Mouse (Mus musculus) E14TG2a.4 (cell line): ENCODE measurements around the gene Clpx.

Source experiments
- H3K27me3 ChIP-seq: 2 replicates; pipeline ENCODE4 v1.6.1; 2014; ENCODE audit warnings: low read length, control low read depth; ENCODE audit not compliant: insufficient read depth
- H3K36me3 ChIP-seq: 2 replicates; pipeline ENCODE4 v1.6.1; 2014; ENCODE audit warnings: low read length, control low read depth; ENCODE audit not compliant: insufficient read depth
- H3K4me1 ChIP-seq: replicated peaks from 2 replicates; pipeline ENCODE4 v1.6.1; 2014; ENCODE audit warnings: low read depth, low read length, control low read depth
- H3K4me3 ChIP-seq: replicated peaks from 2 replicates; pipeline ENCODE4 v1.5.1; 2014; ENCODE audit warnings: mild to moderate bottlenecking, low read length
- H3K9me3 ChIP-seq: 2 replicates; pipeline ENCODE4 v1.6.1; 2014; ENCODE audit warnings: low read length, control low read depth
- CTCF ChIP-seq: conservative IDR thresholded peaks from 2 replicates; pipeline ENCODE4 v1.5.1; 2014; ENCODE audit warnings: low read length
- NANOG ChIP-seq: IDR thresholded peaks from 2 replicates; pipeline ENCODE4 v1.6.1; 2014; ENCODE audit warnings: borderline replicate concordance, low read length, mixed read lengths
- POU5F1 ChIP-seq: IDR thresholded peaks from 2 replicates; pipeline ENCODE4 v1.6.1; 2014; ENCODE audit warnings: low read length, borderline replicate concordance

Clpx gene

GRCm38 (mm10) chr9:65298761-65299160, 4.7 kb downstream of the Clpx start:
- peaks cover 49% of the 10 kb centered on the region for H3K36me3 ChIP-seq
- no peaks in the 10 kb centered on the region for H3K9me3 ChIP-seq
- TF ChIP-seq CTCF (no peak), POU5F1 (no peak), NANOG (no peak)
- H3K4me1 ChIP-seq, result peaks cover 6% of the 10 kb centered on the region
- no peak overlapping the region for H3K4me3 ChIP-seq
- no peaks in the 10 kb centered on the region for H3K27me3 ChIP-seq

- Histone ChIP-seq H3K4me1 (peaks cover 6% of the 10 kb centered on the region), H3K36me3 (peaks cover 49% of the 10 kb centered on the region)
- no peak for TF ChIP-seq CTCF
- TF ChIP-seq POU5F1, result no peak
- no peak for TF ChIP-seq NANOG
These were observed 5.6 kb downstream of the Clpx start for GRCm38 (mm10) chr9:65299650-65300049.

DNA sequence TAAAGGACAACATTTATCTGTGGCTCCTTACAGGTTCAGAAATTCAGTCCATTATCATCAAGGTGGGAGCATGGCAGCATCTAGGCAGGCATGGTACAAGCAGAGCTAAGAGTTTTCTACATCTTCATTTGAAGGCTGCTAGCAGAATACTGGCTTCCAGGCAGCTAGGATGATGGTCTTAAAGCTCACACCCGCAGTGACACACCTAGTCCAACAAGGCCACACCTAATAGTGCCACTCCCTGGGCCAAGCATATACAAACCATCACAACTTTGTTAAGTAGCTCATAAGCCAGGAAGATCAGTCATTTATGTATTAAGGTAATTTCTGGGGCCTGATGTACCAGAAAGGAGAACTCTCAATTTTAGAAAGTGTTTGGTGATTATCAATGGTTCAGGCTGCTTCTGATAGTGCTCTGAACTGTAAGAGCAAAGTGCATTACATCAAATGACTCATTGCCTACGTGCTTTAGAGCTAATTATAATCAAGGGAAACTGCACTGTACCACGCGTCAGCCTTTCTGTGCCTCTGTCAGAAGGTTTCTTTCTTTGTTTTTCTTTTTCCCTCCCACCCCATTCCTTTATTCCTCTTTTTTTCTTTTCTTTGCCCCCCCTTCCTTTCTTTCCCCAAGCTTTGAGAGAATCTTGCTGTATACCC, 8.4 kb downstream of the Clpx start:
- no peaks in the 10 kb centered on the region for H3K4me1 ChIP-seq
- TF ChIP-seq NANOG, result no peak
- no peak for TF ChIP-seq POU5F1
- TF ChIP-seq CTCF, result no peak
- no peaks in the 10 kb centered on the region for H3K27me3 ChIP-seq
- no peaks in the 10 kb centered on the region for H3K9me3 ChIP-seq
- H3K4me3 ChIP-seq, result no peak overlapping the region
- peaks cover 56% of the 10 kb centered on the region for H3K36me3 ChIP-seq

More at GRCm38 (mm10) chr9:65299650-65300049, 5.6 kb downstream of the Clpx start:
- H3K27me3 ChIP-seq, result no peaks in the 10 kb centered on the region
- H3K4me3 ChIP-seq, result no peak overlapping the region
- H3K9me3 ChIP-seq, result no peaks in the 10 kb centered on the region

GRCm38 (mm10) chr9:65303586-65303985, 9.5 kb downstream of the Clpx start:
- Histone ChIP-seq H3K4me3 (no peak overlapping the region), H3K27me3 (no peaks in the 10 kb centered on the region), H3K36me3 (peaks cover 57% of the 10 kb centered on the region), H3K9me3 (no peaks in the 10 kb centered on the region), H3K4me1 (no peaks in the 10 kb centered on the region; the same call in 1 of the 2 replicates)
- TF ChIP-seq NANOG (no peak), POU5F1 (no peak), CTCF (no peak)

DNA sequence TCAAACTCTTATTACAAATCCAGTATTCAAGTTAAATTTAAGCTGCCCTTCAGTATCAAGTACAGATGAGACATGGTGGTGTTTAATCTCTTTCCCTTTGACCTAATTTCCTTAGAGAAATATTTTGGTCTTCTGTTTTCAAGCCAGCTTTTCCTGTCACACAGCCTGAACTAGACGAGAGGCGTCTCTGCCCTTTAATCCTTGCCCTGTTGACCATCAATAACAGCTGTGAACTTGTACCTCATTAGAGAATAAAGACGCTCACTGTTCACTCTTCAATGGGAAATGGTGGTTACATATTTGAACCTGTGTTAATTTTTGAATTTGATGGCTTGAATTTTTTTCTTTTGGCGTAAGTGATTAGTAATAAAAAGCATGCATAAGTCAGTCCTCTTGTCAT, 10.2 kb downstream of the Clpx start:
- TF ChIP-seq POU5F1 (no peak), NANOG (no peak), CTCF (no peak)
- Histone ChIP-seq H3K27me3 (no peaks in the 10 kb centered on the region), H3K36me3 (peaks cover 61% of the 10 kb centered on the region), H3K4me1 (peaks cover under 1% of the 10 kb centered on the region), H3K9me3 (no peaks in the 10 kb centered on the region), H3K4me3 (no peak overlapping the region)

GRCm38 (mm10) chr9:65306672-65307071, 12.6 kb downstream of the Clpx start:
- Histone ChIP-seq H3K9me3 (no peaks in the 10 kb centered on the region), H3K36me3 (peaks cover 58% of the 10 kb centered on the region), H3K4me1 (peaks cover 6% of the 10 kb centered on the region), H3K27me3 (no peaks in the 10 kb centered on the region), H3K4me3 (no peak overlapping the region)
- TF ChIP-seq NANOG (no peak), POU5F1 (no peak), CTCF (no peak)

GRCm38 (mm10) chr9:65308011-65308410, 14.0 kb downstream of the Clpx start:
- H3K4me3 ChIP-seq, result no peak overlapping the region
- peaks cover 52% of the 10 kb centered on the region for H3K36me3 ChIP-seq
- no peaks in the 10 kb centered on the region for H3K27me3 ChIP-seq
- H3K9me3 ChIP-seq, result no peaks in the 10 kb centered on the region
- H3K4me1 ChIP-seq, result peaks cover 6% of the 10 kb centered on the region
- no peak for TF ChIP-seq CTCF
- no peak for TF ChIP-seq POU5F1
- no peak for TF ChIP-seq NANOG

GRCm38 (mm10) chr9:65312669-65313357, 18.8 kb downstream of the Clpx start:
- Histone ChIP-seq H3K27me3 (no peaks in the 10 kb centered on the region), H3K9me3 (no peaks in the 10 kb centered on the region), H3K4me3 (no peak overlapping the region), H3K36me3 (peaks cover 62% of the 10 kb centered on the region), H3K4me1 (peaks cover 6% of the 10 kb centered on the region)
- TF ChIP-seq POU5F1 (no peak), CTCF (no peak), NANOG (no peak)

GRCm38 (mm10) chr9:65313846-65314245, 19.8 kb downstream of the Clpx start:
- TF ChIP-seq CTCF (no peak), POU5F1 (no peak), NANOG (no peak)
- no peaks in the 10 kb centered on the region for H3K27me3 ChIP-seq
- no peaks in the 10 kb centered on the region for H3K9me3 ChIP-seq
- peaks cover 6% of the 10 kb centered on the region for H3K4me1 ChIP-seq
- H3K36me3 ChIP-seq, result peaks cover 62% of the 10 kb centered on the region
- H3K4me3 ChIP-seq, result no peak overlapping the region
